ENCODE assay signal across 7 mouse cellular contexts in genomic region chr12:85094010-85094409, GRCm38 (mm10). TPM values are rescaled to one million over a fixed set of nuclear protein-coding genes. Genes with fewer than 3 reads are reported as not detected.
DNase-seq lines count a peak whose midpoint lies in the region; ATAC-seq and TF ChIP-seq lines count a peak whose summit lies in the region.

No protein-coding gene starts in this region.

- TF ChIP-seq CTCF in midbrain, postnatal 0 days (IDR thresholded peaks at IDR 0.05): no peak

- H3K36me3 ChIP-seq in midbrain, postnatal 0 days (ENCODE audit: insufficient read depth, low read length): no peaks in the 10 kb centered on the region
- H3K36me3 ChIP-seq in midbrain, embryonic 13.5 days: peaks cover 13% of the 10 kb centered on the region

- 0 out of 2 replicates have a peak, but pooled peaks cover 3% of the 10 kb centered on the region for H3K4me1 ChIP-seq in midbrain, postnatal 0 days (ENCODE audit: insufficient read depth, low read length)
- peaks cover 14% of the 10 kb centered on the region for H3K4me1 ChIP-seq in midbrain, embryonic 13.5 days (replicated peaks)

- 38% methylated on average over 14 of the region's 14 CpGs for WGBS in midbrain, postnatal 0 days
- WGBS in midbrain, embryonic 13.5 days: 36% methylated on average over 14 of the region's 14 CpGs

- DNase-seq in midbrain, postnatal 0 days (ENCODE audit: low spot score): peak; percentile 6
- peak; percentile 72 to 83 for DNase-seq in heart, adult 18-20 months
- peak; percentile 32 to 62 for DNase-seq in kidney, postnatal 36 days
- peak; percentile 81 to 85 for DNase-seq in lung, postnatal 4 days
- DNase-seq in thymus, postnatal 25 days: no peak

- H3K9me3 ChIP-seq in midbrain, postnatal 0 days (ENCODE audit: low read length): no peaks in the 10 kb centered on the region
- H3K9me3 ChIP-seq in midbrain, embryonic 13.5 days: no peaks in the 10 kb centered on the region

- H3K4me2 ChIP-seq in midbrain, postnatal 0 days (ENCODE audit: low read depth, low read length, poor library complexity, severe bottlenecking): no peak overlapping the region
- H3K4me2 ChIP-seq in midbrain, embryonic 13.5 days (replicated peaks): no peak overlapping the region

- 0 out of 2 replicates have a peak overlapping the region, but pooled peaks have one; percentile 19 for H3K9ac ChIP-seq in midbrain, postnatal 0 days (replicated peaks; ENCODE audit: low read length, poor library complexity, severe bottlenecking)
- no peak overlapping the region for H3K9ac ChIP-seq in midbrain, embryonic 13.5 days (replicated peaks)

- no peak overlapping the region for H3K27ac ChIP-seq in midbrain, postnatal 0 days (ENCODE audit: low read depth, low read length)
- no peak overlapping the region for H3K27ac ChIP-seq in midbrain, embryonic 13.5 days

- no peaks in the 10 kb centered on the region for H3K27me3 ChIP-seq in midbrain, postnatal 0 days (ENCODE audit: insufficient read depth, low read length)
- H3K27me3 ChIP-seq in midbrain, embryonic 13.5 days: no peaks in the 10 kb centered on the region

- no peak for ATAC-seq in midbrain, postnatal 0 days (ENCODE audit: low FRiP score)
- ATAC-seq in midbrain, embryonic 13.5 days: no peak
- ATAC-seq in common myeloid progenitor, adult 5-6 weeks (replicated peaks; ENCODE audit: low read depth, poor library complexity, severe bottlenecking): peak; percentile 57

- no peak overlapping the region for H3K4me3 ChIP-seq in midbrain, postnatal 0 days (ENCODE audit: low read depth, low read length)
- no peak overlapping the region for H3K4me3 ChIP-seq in midbrain, embryonic 13.5 days (replicated peaks)

RNA-seq across cellular contexts. Expression of gene Prox2, which starts 16.5 kb away (rescaled TPM):
- total RNA-seq in midbrain, postnatal 0 days (2014; rRNA removed): 1.2 and 1.4 TPM in 2 replicates
- 0.86 and 1.4 TPM in 2 replicates for polyA plus RNA-seq in midbrain, postnatal 0 days (2015; fragmentation: Nextera tagmentation; extraction: Ambion mirVana)
- 1.8 and 2.8 TPM in 2 replicates for polyA plus RNA-seq in midbrain, embryonic 13.5 days (2015; fragmentation: Nextera tagmentation; extraction: Ambion mirVana)
- total RNA-seq in common myeloid progenitor, adult 5-6 weeks (2017): 3.7 and 5.9 TPM in 2 replicates
- total RNA-seq in heart, adult 18-20 months (2021): 1 to 10 TPM; 1.5 to 2.6 TPM

RNA-seq across cellular contexts. Expression of gene Dlst, which starts 16.6 kb away (rescaled TPM):
- 115 and 118 TPM in 2 replicates for total RNA-seq in midbrain, postnatal 0 days (2014; rRNA removed)
- polyA plus RNA-seq in midbrain, postnatal 0 days (2015; fragmentation: Nextera tagmentation; extraction: Ambion mirVana): 92.5 and 99.6 TPM in 2 replicates
- polyA plus RNA-seq in midbrain, embryonic 13.5 days (2015; fragmentation: Nextera tagmentation; extraction: Ambion mirVana): 98.6 and 104 TPM in 2 replicates
- 165 and 185 TPM in 2 replicates for total RNA-seq in common myeloid progenitor, adult 5-6 weeks (2017)
- total RNA-seq in heart, adult 18-20 months (2021): 100 to 1,000 TPM; 759 to 769 TPM

RNA-seq across cellular contexts. Expression of gene Rps6kl1, which starts 57.1 kb away (rescaled TPM):
- 47.2 and 48.6 TPM in 2 replicates for total RNA-seq in midbrain, postnatal 0 days (2014; rRNA removed)
- polyA plus RNA-seq in midbrain, postnatal 0 days (2015; fragmentation: Nextera tagmentation; extraction: Ambion mirVana): 35.0 and 37.1 TPM in 2 replicates
- polyA plus RNA-seq in midbrain, embryonic 13.5 days (2015; fragmentation: Nextera tagmentation; extraction: Ambion mirVana): 15.6 and 16.6 TPM in 2 replicates
- total RNA-seq in common myeloid progenitor, adult 5-6 weeks (2017): 0.15 TPM in 1 of 2 replicates, not detected in the other
- total RNA-seq in heart, adult 18-20 months (2021): 1 to 10 TPM; 1.4 to 2.1 TPM

Comparison
In these comparisons a context has a peak if more than half of its experiments do, and no peak if none do; other contexts are left out.
1. RNA of gene Rps6kl1, which starts 57.1 kb away (total RNA-seq): 47.2 to 48.6 TPM in midbrain, postnatal 0 days; 1.4 to 2.1 TPM in heart, adult 18-20 months and 0.15 TPM in common myeloid progenitor, adult 5-6 weeks; every median in the first group is over 10 times any median in the second.